13 mouse cellular contexts compared by ENCODE assay signal in the genomic region with DNA sequence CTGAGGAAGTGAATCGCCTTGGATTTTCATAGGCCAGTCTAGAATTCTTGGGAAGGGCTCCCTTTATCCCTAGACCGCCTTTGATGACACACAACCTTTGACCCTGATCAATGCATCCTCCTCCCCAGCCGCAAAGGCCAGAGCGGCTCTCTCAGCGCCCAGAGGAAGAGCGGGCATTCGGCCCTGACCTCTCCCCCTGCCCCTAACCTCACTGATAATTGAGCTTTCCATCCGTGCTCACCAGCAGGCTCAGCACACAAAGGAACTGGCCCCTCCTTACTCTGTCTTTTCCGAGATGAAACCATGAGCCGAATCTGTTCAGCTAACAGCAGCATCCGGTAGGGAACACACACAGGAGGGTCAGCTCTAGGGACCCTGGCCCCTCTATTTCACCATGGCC.
DNase-seq lines count a peak whose midpoint lies in the region; ATAC-seq and TF ChIP-seq lines count a peak whose summit lies in the region.
"Had no signal": no experiment of that assay in that cellular context is flagged by ENCODE, and none has a peak within 500 bp of the region (broad histone marks: within the 10 kb centered on the region; RNA-seq: fewer than 3 reads in every experiment).

No protein-coding gene starts in this region.

- H3K4me3 ChIP-seq in midbrain, embryonic 10.5 days = 0 out of 2 replicates have a peak overlapping the region, but pooled peaks have one; percentile 11
- no peak overlapping the region for H3K4me3 ChIP-seq in midbrain, embryonic 14.5 days (replicated peaks; ENCODE audit: low read depth, low read length)
- H3K4me3 ChIP-seq in forebrain, embryonic 15.5 days = no peak overlapping the region
- H3K4me3 ChIP-seq in layer of hippocampus, adult 2 months = no peak overlapping the region
- H3K4me3 ChIP-seq: erythroblast, embryonic 14.5 days; liver, embryonic 15.5 days had no signal

- peak; percentile 90 for DNase-seq in midbrain, embryonic 10.5 days (ENCODE audit: low spot score)
- DNase-seq in midbrain, embryonic 14.5 days = no peak
- DNase-seq in mesoderm, embryonic 11.5 days (ENCODE audit: low read depth, low spot score) = peak; percentile 67
- no peak for DNase-seq in left cerebral cortex, postnatal 14 days (ENCODE audit: low spot score in 2 of 2)
- no peak for DNase-seq in layer of hippocampus, adult 2 months (ENCODE audit: low spot score in 2 of 2)
- no peak for DNase-seq in layer of hippocampus, postnatal 14 days (ENCODE audit: low spot score in 2 of 2)
- DNase-seq: cerebellum, postnatal 14 days; gastrocnemius, postnatal 14 days; kidney, adult 2 months; thymus, postnatal 4 days had no signal

- H3K36me3 ChIP-seq in midbrain, embryonic 10.5 days = no peaks in the 10 kb centered on the region
- H3K36me3 ChIP-seq in midbrain, embryonic 14.5 days (ENCODE audit: control insufficient read depth, insufficient read depth, low read length) = no peaks in the 10 kb centered on the region
- no peaks in the 10 kb centered on the region for H3K36me3 ChIP-seq in forebrain, embryonic 15.5 days
- H3K36me3 ChIP-seq: liver, embryonic 15.5 days had no signal

- no peak for TF ChIP-seq CTCF in layer of hippocampus, adult 2 months (conservative IDR thresholded peaks at IDR 0.05)

- H3K4me1 ChIP-seq in midbrain, embryonic 10.5 days = peaks cover 44% of the 10 kb centered on the region
- H3K4me1 ChIP-seq in midbrain, embryonic 14.5 days (ENCODE audit: control insufficient read depth, insufficient read depth, low read length) = peaks cover 4% of the 10 kb centered on the region; the same call in 1 of the 2 replicates
- peaks cover 5% of the 10 kb centered on the region for H3K4me1 ChIP-seq in forebrain, embryonic 15.5 days

- H3K27me3 ChIP-seq in midbrain, embryonic 10.5 days (ENCODE audit: low read depth, poor library complexity, severe bottlenecking) = peaks cover 45% of the 10 kb centered on the region
- no peaks in the 10 kb centered on the region for H3K27me3 ChIP-seq in midbrain, embryonic 14.5 days (ENCODE audit: control insufficient read depth, insufficient read depth, low read length)
- H3K27me3 ChIP-seq in forebrain, embryonic 15.5 days = no peaks in the 10 kb centered on the region
- H3K27me3 ChIP-seq: liver, embryonic 15.5 days had no signal

- H3K9me3 ChIP-seq in midbrain, embryonic 10.5 days (replicated peaks) = peaks cover 5% of the 10 kb centered on the region; the same call in 1 of the 2 replicates
- no peaks in the 10 kb centered on the region for H3K9me3 ChIP-seq in midbrain, embryonic 14.5 days (ENCODE audit: control insufficient read depth, low read length)
- H3K9me3 ChIP-seq in forebrain, embryonic 15.5 days = no peaks in the 10 kb centered on the region
- H3K9me3 ChIP-seq: liver, embryonic 15.5 days had no signal

- no peak for ATAC-seq in midbrain, embryonic 14.5 days (ENCODE audit: low FRiP score, low TSS enrichment)
- ATAC-seq in forebrain, embryonic 15.5 days (replicated peaks) = peak; percentile 29; the same call in 1 of the 2 replicates

- intact Hi-C loops in left cerebral cortex, postnatal 14 days (cut with DNase I) = no loop called here

- peak overlapping the region; percentile 81 for H3K27ac ChIP-seq in midbrain, embryonic 10.5 days (replicated peaks)
- no peak overlapping the region for H3K27ac ChIP-seq in midbrain, embryonic 14.5 days (replicated peaks; ENCODE audit: low read depth, low read length)
- H3K27ac ChIP-seq in forebrain, embryonic 15.5 days (replicated peaks) = no peak overlapping the region
- H3K27ac ChIP-seq in layer of hippocampus, adult 2 months = no peak overlapping the region
- H3K27ac ChIP-seq: liver, embryonic 15.5 days had no signal

- no peak overlapping the region for H3K9ac ChIP-seq in midbrain, embryonic 14.5 days (replicated peaks; ENCODE audit: low read length)
- no peak overlapping the region for H3K9ac ChIP-seq in forebrain, embryonic 15.5 days (replicated peaks)
- H3K9ac ChIP-seq: liver, embryonic 15.5 days had no signal

- WGBS in midbrain, embryonic 10.5 days = 2% methylated on average over 11 of the region's 11 CpGs
- WGBS in midbrain, embryonic 14.5 days = 4% methylated on average over 11 of the region's 11 CpGs
- WGBS in forebrain, embryonic 15.5 days = 28% methylated on average over 11 of the region's 11 CpGs

- H3K4me2 ChIP-seq in midbrain, embryonic 14.5 days (ENCODE audit: low read length) = no peak overlapping the region
- H3K4me2 ChIP-seq in forebrain, embryonic 15.5 days (replicated peaks) = no peak overlapping the region
- H3K4me2 ChIP-seq: liver, embryonic 15.5 days had no signal

Comparison
In these comparisons a context has a peak if more than half of its experiments do, and no peak if none do; other contexts are left out.
1. DNase-seq: peak in midbrain, embryonic 10.5 days (single experiment) and mesoderm, embryonic 11.5 days (single experiment); none in midbrain, embryonic 14.5 days (single experiment), left cerebral cortex, postnatal 14 days (0 of 2), layer of hippocampus, adult 2 months (0 of 2) and layer of hippocampus, postnatal 14 days (0 of 2).